ENCODE assay signal across 19 mouse cellular contexts in genomic region chr16:56188198-56188597, GRCm38 (mm10). TPM values are rescaled to one million over a fixed set of nuclear protein-coding genes. Genes with fewer than 3 reads are reported as not detected.
DNase-seq lines count a peak whose midpoint lies in the region; ATAC-seq lines count a peak whose summit lies in the region.
"Had no signal": no experiment of that assay in that cellular context is flagged by ENCODE, and none has a peak within 500 bp of the region (broad histone marks: within the 10 kb centered on the region; RNA-seq: fewer than 3 reads in every experiment).

No protein-coding gene starts in this region.

- no peak overlapping the region for H3K27ac ChIP-seq in forebrain, embryonic 13.5 days
- no peak overlapping the region for H3K27ac ChIP-seq in forebrain, embryonic 11.5 days (ENCODE audit: low read depth, low read length)
- H3K27ac ChIP-seq: embryonic facial prominence, embryonic 12.5 days; heart, embryonic 13.5 days; limb, embryonic 15.5 days; macrophage; neural tube, embryonic 13.5 days; stomach, embryonic 15.5 days had no signal

- H3K4me2 ChIP-seq in forebrain, embryonic 13.5 days: no peak overlapping the region
- H3K4me2 ChIP-seq in forebrain, embryonic 11.5 days (ENCODE audit: low read depth, low read length, severe bottlenecking): no peak overlapping the region
- H3K4me2 ChIP-seq: embryonic facial prominence, embryonic 12.5 days; heart, embryonic 13.5 days; limb, embryonic 15.5 days; neural tube, embryonic 13.5 days; stomach, embryonic 15.5 days had no signal

- H3K36me3 ChIP-seq in forebrain, embryonic 13.5 days (ENCODE audit: poor library complexity, severe bottlenecking): peaks cover 44% of the 10 kb centered on the region
- peaks cover 2% of the 10 kb centered on the region; the same call in 1 of the 2 replicates for H3K36me3 ChIP-seq in forebrain, embryonic 11.5 days (ENCODE audit: control insufficient read depth, insufficient read depth, low read length)

- no peak overlapping the region for H3K9ac ChIP-seq in forebrain, embryonic 13.5 days
- no peak overlapping the region for H3K9ac ChIP-seq in forebrain, embryonic 11.5 days (ENCODE audit: low read length)
- H3K9ac ChIP-seq: embryonic facial prominence, embryonic 12.5 days; heart, embryonic 13.5 days; limb, embryonic 15.5 days; neural tube, embryonic 13.5 days; stomach, embryonic 15.5 days had no signal

- ATAC-seq in forebrain, embryonic 13.5 days: peak; percentile 55; the same call in 1 of the 2 replicates
- ATAC-seq in forebrain, embryonic 11.5 days (replicated peaks; ENCODE audit: low FRiP score): no peak
- ATAC-seq: midbrain, embryonic 16.5 days had no signal

- no peaks in the 10 kb centered on the region for H3K4me1 ChIP-seq in forebrain, embryonic 13.5 days
- H3K4me1 ChIP-seq in forebrain, embryonic 11.5 days (replicated peaks; ENCODE audit: control insufficient read depth, insufficient read depth, low read length): no peaks in the 10 kb centered on the region
- H3K4me1 ChIP-seq: embryonic facial prominence, embryonic 12.5 days; heart, embryonic 13.5 days; limb, embryonic 15.5 days; neural tube, embryonic 13.5 days; stomach, embryonic 15.5 days had no signal

- H3K4me3 ChIP-seq in forebrain, embryonic 13.5 days: no peak overlapping the region
- no peak overlapping the region for H3K4me3 ChIP-seq in forebrain, embryonic 11.5 days (ENCODE audit: low read depth, low read length)
- H3K4me3 ChIP-seq: embryonic facial prominence, embryonic 12.5 days; heart, embryonic 13.5 days; limb, embryonic 15.5 days; neural tube, embryonic 13.5 days; stomach, embryonic 15.5 days had no signal

- H3K9me3 ChIP-seq in forebrain, embryonic 13.5 days (replicated peaks): 0 out of 2 replicates have a peak, but pooled peaks cover 2% of the 10 kb centered on the region
- H3K9me3 ChIP-seq in forebrain, embryonic 11.5 days (ENCODE audit: control insufficient read depth, low read length): no peaks in the 10 kb centered on the region
- H3K9me3 ChIP-seq: embryonic facial prominence, embryonic 12.5 days; heart, embryonic 13.5 days; limb, embryonic 15.5 days; neural tube, embryonic 13.5 days; stomach, embryonic 15.5 days had no signal

- intact Hi-C loops in gastrocnemius, postnatal 14 days (cut with DNase I; ENCODE audit: low total_unique reads): no loop called here

- no peak for DNase-seq in forebrain, embryonic 11.5 days (ENCODE audit: low spot score)
- DNase-seq in right cerebral cortex, adult 2 months (ENCODE audit: low spot score in 2 of 2): peak; percentile 7 to 20
- no peak for DNase-seq in right cerebral cortex, adult 18-20 months
- peak; percentile 56 to 62 for DNase-seq in layer of hippocampus, postnatal 36 days
- no peak for DNase-seq in gastrocnemius, postnatal 14 days
- DNase-seq in kidney, postnatal 10 days: no peak
- no peak for DNase-seq in urinary bladder, adult 18-20 months (ENCODE audit: low spot score in 2 of 2)
- DNase-seq: gastrocnemius, postnatal 36 days; kidney, postnatal 36 days; lung, adult 2 months; thymus, postnatal 25 days had no signal

- WGBS in forebrain, embryonic 13.5 days: 84% methylated on average over 9 of the region's 9 CpGs
- 95% methylated on average over 9 of the region's 9 CpGs for WGBS in forebrain, embryonic 11.5 days

- H3K27me3 ChIP-seq in forebrain, embryonic 13.5 days: no peaks in the 10 kb centered on the region
- no peaks in the 10 kb centered on the region for H3K27me3 ChIP-seq in forebrain, embryonic 11.5 days (ENCODE audit: control insufficient read depth, insufficient read depth, low read length)
- H3K27me3 ChIP-seq: embryonic facial prominence, embryonic 12.5 days; heart, embryonic 13.5 days; limb, embryonic 15.5 days; neural tube, embryonic 13.5 days; stomach, embryonic 15.5 days had no signal

RNA-seq across cellular contexts. Expression of gene Impg2, which starts 15.9 kb away (rescaled TPM):
- 0.26 TPM in 2 replicates for polyA plus RNA-seq in forebrain, embryonic 13.5 days (2015; fragmentation: Nextera tagmentation; extraction: Ambion mirVana)
- polyA plus RNA-seq in forebrain, embryonic 11.5 days (2014; fragmentation: Nextera tagmentation; extraction: Ambion mirVana): 0.11 and 0.28 TPM in 2 replicates
- 1 to 10 TPM in 1 of 2 experiments, under 1 TPM in 1; 0.83 to 1.8 TPM for total RNA-seq in layer of hippocampus, postnatal 36 days (2021)
- total RNA-seq in gastrocnemius, postnatal 14 days (2021): under 1 TPM; 0.09 to 0.14 TPM

Comparison
In these comparisons a context has a peak if more than half of its experiments do, and no peak if none do; other contexts are left out.
1. DNase-seq: peak in right cerebral cortex, adult 2 months (2 of 2) and layer of hippocampus, postnatal 36 days (2 of 2); none in forebrain, embryonic 11.5 days (single experiment), right cerebral cortex, adult 18-20 months (single experiment), gastrocnemius, postnatal 14 days (single experiment), kidney, postnatal 10 days (single experiment) and urinary bladder, adult 18-20 months (0 of 2).